Mouse (Mus musculus) embryonic fibroblast, embryonic 13.5 days (primary cell): ENCODE results near the gene Mtmr1. TPM values are rescaled to one million over a fixed set of nuclear protein-coding genes. Genes with fewer than 3 reads are reported as not detected.
A peak's percentile ranks its signal among the peaks of the same experiment; 100 is the strongest.

Source experiments
- H3K27ac ChIP-seq: 2 replicates; pipeline ENCODE4 v1.5.1; 2012; ENCODE audit warnings: low read length, control low read depth, inconsistent platforms; ENCODE audit not compliant: insufficient read depth
- H3K4me1 ChIP-seq: 2 replicates; pipeline ENCODE4 v1.6.1; 2011; ENCODE audit warnings: low read length; ENCODE audit not compliant: control insufficient read depth, insufficient read depth
- H3K4me3 ChIP-seq: 2 replicates; pipeline ENCODE4 v1.5.1; 2011; ENCODE audit warnings: mild to moderate bottlenecking, control low read depth, low read length; ENCODE audit not compliant: insufficient read depth
- CTCF ChIP-seq: IDR thresholded peaks from 2 replicates; pipeline ENCODE4 v1.5.1; 2011; ENCODE audit warnings: mild to moderate bottlenecking, control low read depth, low read length, moderate library complexity, borderline replicate concordance; ENCODE audit not compliant: insufficient read depth
- POLR2A ChIP-seq: IDR thresholded peaks from 2 replicates; pipeline ENCODE4 v1.6.1; 2011; ENCODE audit warnings: low read depth, mild to moderate bottlenecking, control low read depth, low read length, moderate library complexity
- polyA plus RNA-seq: library from polyadenylated mRNA; stranded (reverse); fragments of >200 nt; gene quantifications from 2 replicates; pipeline ENCODE4 v1.2.4, GENCODE M21; 2011; ENCODE audit warnings: low read depth; ENCODE audit not compliant: missing spikeins, insufficient read length

Mtmr1 gene
- polyA plus RNA-seq, 1 experiment: 19.6 TPM

DNA sequence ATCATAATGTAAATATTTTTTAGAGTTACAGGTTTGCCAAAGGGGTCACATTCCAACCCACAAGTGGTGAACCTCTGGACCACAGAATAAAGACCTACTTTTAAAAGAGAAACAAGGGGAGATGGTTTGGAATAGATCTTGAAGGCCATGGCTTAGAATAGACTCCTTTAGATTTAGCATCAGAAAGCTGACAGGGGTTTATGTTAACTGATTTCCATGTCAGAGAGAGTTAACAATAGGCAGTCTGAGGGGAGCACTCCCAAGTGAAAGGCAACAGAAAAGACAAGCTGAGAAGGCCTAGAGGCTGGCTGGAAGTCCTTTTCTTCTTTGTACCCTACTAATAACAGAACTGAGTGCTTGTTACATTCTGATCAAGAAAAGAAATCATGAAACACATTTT lies 41.7 kb downstream of the Mtmr1 start:
- H3K4me3 ChIP-seq: no peak overlapping the region
- peaks cover 2% of the 10 kb centered on the region; the same call in 1 of the 2 replicates for H3K4me1 ChIP-seq
- H3K27ac ChIP-seq: no peak overlapping the region
- TF ChIP-seq POLR2A: no peak
- TF ChIP-seq CTCF: no peak

DNA sequence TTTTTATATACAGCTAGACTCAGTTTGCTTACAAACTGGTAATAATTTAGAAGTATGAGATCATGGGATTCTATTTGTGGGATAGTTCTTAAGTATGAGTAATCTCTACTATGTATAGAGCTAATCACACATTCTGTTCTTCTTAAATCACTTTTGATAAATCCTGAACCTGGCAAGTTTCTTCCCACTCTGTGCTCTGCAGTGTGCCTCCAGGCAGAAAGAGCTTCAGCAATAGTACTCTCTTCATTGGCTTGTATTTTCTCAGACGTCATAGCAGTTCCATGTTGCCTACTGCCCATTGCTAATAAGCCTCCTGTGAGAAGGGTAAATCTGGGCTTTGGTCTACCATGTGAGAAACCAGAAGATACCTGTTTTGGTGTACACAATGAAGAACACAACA lies 43.8 kb downstream of the Mtmr1 start:
- TF ChIP-seq CTCF: no peak
- TF ChIP-seq POLR2A: no peak
- Histone ChIP-seq H3K27ac (no peak overlapping the region), H3K4me3 (no peak overlapping the region), H3K4me1 (peaks cover 2% of the 10 kb centered on the region; the same call in 1 of the 2 replicates)

DNA sequence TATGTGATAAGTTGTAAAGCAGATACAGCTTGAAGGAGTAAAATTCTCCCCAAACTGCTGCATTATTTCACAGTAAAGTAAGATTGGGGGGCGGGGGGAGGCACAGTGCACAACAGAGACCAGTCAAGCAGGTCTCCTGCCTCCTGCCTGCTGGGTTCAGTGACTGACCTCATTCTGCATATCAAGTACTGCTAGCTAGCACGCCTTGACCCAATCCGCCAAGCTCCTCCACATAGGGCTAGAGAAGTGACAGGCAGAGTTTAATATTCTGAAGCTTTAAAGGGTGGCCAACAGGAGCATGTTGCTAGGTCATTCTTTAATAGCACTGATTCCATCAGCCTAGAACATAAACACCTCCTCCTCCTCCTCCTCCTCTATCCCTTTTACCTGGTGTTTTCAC lies 48.2 kb downstream of the Mtmr1 start:
- Histone ChIP-seq H3K4me3 (no peak overlapping the region), H3K27ac (no peak overlapping the region), H3K4me1 (0 out of 2 replicates have a peak, but pooled peaks cover 2% of the 10 kb centered on the region)
- no peak for TF ChIP-seq CTCF
- TF ChIP-seq POLR2A: no peak

DNA sequence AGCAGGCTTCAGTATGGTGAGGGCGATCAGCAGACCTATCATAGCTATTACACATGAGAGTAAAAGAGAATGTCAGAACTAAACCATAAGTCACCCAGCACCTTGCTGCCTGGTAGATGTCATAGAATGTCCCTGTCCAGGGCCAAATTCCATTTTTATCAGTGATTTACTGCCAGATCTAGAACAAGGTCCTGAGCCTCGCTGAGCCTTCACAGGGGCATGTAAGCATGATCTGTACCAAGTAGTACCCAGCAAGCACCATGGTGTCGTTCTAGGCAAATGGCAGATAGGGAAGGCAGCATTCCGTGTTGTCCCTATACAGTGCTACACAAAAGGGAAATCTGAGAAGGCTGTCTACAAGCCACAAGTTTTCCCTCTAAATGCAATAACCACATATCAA lies 49.1 kb downstream of the Mtmr1 start:
- no peak overlapping the region for H3K27ac ChIP-seq
- TF ChIP-seq CTCF (no peak), POLR2A (no peak)
- no peaks in the 10 kb centered on the region for H3K4me1 ChIP-seq
- H3K4me3 ChIP-seq: no peak overlapping the region

DNA sequence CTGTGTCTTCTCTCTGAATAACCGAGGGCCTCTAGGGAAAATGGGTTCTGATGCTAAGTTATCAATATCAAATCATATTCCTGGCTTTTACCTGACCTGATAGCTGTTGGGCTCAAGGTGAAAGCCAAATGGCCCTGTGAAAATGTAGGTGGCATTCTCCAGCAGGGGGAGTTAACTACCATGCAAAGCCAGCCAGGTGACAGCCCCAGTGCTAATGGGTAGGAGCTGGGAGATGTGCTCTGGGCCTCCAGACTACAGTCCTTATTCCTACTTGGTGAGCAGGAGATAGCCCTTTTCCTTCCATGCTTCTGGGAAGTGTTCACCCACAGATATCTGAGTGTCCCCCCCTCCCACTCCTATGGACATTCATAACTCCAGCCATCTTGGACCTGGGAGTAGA lies 60.3 kb downstream of the Mtmr1 start:
- Histone ChIP-seq H3K4me1 (no peaks in the 10 kb centered on the region), H3K27ac (no peak overlapping the region), H3K4me3 (no peak overlapping the region)
- no peak for TF ChIP-seq POLR2A
- TF ChIP-seq CTCF: no peak

DNA sequence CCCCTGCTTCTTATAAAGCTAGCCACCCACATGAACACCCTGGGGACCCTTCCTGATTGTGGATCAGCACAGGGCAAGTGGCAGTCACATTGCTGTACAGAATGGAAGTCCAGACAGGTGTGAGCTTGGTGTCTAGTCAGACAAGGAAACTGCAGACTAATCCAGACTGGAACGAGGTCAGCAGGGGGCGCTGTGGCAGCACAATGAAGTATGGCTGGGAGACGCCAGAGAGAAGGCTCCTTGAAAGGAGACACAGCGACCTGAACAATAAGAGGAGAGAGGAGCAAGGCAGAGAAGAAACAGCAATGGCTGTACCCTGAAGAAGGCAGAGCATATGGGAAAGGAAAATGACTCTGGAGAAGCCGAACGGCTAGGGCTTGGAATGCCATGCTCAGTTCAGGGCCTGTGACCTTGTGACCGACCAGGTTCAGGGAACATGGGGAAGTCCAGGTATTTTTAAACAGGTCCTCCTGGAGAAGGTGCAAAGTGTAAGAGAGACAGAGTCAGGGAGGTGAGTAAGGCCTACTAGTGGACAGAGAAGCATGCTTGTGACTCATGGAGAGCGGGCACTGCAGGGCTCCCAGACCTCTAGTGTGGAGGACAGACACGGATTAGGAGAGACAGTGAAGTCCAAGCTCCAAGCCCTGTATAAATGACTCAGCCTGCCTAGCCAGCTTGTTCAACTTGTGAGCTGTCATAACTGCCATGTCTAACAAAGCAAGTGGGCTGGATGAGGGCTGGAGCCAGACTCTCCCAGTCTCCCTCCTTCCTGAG lies 61.4 kb downstream of the Mtmr1 start:
- no peak overlapping the region for H3K27ac ChIP-seq
- no peaks in the 10 kb centered on the region for H3K4me1 ChIP-seq
- TF ChIP-seq POLR2A: no peak
- TF ChIP-seq CTCF: peak; percentile 75; the same call in 1 of the 2 replicates
- H3K4me3 ChIP-seq: no peak overlapping the region

DNA sequence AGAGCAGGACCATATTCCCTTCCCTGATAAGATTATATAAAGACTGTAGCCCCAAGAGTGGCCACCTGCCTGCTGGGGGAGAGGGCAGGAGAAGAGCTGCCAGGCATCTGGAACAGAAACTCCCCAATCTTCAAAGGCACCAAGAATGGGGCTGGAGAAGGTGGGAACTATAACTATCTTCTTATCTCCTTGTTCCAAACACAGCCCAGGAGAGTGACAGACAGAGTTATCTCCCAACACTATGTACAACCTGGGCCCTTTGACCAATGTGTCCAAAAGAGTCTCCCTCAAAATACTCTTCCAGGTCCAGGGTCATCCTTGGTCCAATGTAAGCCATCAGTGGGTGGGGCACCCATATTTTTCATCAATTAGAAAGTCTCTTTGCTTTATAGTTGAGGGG lies 62.9 kb downstream of the Mtmr1 start:
- no peak overlapping the region for H3K4me3 ChIP-seq

DNA sequence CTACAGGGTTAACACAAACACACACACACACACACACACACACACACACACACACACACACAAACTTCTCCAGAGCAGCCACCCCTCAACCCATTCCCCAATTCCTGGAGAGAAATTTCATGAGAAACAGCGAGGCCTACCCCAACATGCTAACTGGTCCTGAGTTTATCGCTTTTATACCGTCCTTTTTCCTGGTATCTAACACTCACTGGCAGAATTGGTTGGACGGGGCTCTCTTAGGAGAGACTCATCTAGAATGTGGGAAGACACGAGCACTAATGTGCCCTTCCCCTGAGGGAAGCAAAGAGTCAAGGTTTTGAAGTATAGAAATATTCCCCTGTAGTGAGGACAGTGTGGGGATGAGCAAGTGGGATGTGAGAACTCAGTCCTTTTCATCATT lies 66.3 kb downstream of the Mtmr1 start:
- no peak overlapping the region for H3K27ac ChIP-seq
- H3K4me1 ChIP-seq: no peaks in the 10 kb centered on the region
- TF ChIP-seq CTCF (no peak), POLR2A (no peak)
- no peak overlapping the region for H3K4me3 ChIP-seq

More for the DNA sequence above, 62.9 kb downstream of the Mtmr1 start:
- Histone ChIP-seq H3K27ac (no peak overlapping the region), H3K4me1 (no peaks in the 10 kb centered on the region)
- TF ChIP-seq POLR2A (no peak), CTCF (no peak)

DNA sequence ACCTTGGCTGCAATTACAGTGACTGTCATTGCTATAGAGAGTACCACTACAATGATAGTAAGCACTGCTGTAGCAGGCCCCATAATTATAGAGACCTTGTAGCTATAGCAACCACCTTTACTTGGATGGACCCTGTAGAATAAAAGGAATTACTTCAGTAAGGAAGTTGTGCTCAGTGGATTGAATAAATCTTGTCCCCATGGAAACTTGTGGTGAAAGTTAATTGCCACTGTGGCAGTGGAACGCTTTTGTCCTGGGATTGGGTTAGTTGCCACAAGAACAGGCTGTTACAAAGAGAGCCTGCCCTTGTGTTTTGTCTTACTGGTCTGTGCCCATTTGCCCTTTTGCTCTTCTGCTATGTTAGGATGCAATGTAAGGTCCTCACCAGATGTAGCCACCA lies 69.9 kb downstream of the Mtmr1 start:
- Histone ChIP-seq H3K27ac (no peak overlapping the region), H3K4me3 (no peak overlapping the region), H3K4me1 (no peaks in the 10 kb centered on the region)
- TF ChIP-seq POLR2A (no peak), CTCF (no peak)

DNA sequence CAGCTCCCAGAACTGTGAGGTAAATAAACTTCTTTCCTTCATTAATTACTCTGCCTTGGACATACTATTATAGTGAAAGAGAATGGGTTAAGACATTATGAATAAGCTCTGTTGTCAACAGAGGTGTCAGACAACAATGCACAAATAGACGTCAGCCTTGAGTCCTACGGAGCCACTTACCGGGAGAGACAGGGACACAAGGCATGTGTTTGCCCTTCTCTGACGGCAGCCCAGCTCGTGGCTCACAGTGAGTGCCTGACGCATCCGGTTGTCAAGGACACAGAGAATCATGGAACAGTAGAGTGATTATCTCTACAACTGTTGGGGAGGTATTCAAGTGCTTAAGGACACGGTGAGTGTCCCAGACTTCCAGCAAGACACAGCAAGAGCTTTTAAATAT lies 70.3 kb downstream of the Mtmr1 start:
- TF ChIP-seq POLR2A: no peak
- TF ChIP-seq CTCF: no peak
- no peak overlapping the region for H3K4me3 ChIP-seq
- no peaks in the 10 kb centered on the region for H3K4me1 ChIP-seq
- no peak overlapping the region for H3K27ac ChIP-seq
